Mouse (Mus musculus) urinary bladder, adult 18-20 months (tissue): ENCODE data around the gene Lck.

ENCODE experiments used
- DNase-seq, 2 experiments: peaks; one replicate each; pipeline ENCODE4 v3.0.0; 2022; ENCODE audit warnings: low spot score in 2 of 2, mixed read lengths in 2 of 2

Gene Lck

DNA sequence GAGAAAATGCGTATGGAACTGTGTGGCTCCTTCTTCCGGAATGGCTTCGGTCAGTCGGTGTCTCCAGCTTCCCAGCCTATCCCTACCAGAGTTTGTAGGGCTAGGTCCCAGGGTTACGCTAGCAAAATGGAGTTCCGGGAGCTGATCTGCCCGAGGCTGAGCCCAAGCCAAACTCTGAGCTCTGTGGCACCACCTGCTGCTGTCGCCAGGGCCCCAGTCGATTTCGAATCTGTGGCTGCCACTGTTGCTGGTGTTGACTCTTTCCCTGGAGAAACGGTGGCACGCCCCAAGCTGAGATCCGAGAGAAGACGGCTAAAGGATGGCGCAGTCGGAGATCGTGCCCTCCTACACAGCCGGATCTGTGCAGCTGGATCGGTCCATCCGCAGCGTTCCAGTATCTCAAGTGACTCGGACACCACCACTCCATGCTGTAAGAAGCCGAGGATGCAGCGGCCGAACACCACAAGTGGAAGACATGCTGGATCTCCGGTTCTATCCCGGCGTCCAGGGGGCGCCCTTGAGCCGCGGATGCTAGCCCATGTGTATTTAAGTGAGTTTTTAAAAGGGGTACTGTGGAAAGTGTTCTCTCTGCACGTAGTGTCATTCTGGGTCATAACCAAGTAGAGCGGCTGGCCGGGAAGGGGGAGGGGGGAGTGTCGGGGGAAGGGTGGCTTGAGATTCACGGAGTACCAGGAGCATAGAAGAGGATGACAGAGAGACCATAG, 11.6 kb upstream of the Lck start:
- DNase-seq = peak; percentile 71 to 89

DNA sequence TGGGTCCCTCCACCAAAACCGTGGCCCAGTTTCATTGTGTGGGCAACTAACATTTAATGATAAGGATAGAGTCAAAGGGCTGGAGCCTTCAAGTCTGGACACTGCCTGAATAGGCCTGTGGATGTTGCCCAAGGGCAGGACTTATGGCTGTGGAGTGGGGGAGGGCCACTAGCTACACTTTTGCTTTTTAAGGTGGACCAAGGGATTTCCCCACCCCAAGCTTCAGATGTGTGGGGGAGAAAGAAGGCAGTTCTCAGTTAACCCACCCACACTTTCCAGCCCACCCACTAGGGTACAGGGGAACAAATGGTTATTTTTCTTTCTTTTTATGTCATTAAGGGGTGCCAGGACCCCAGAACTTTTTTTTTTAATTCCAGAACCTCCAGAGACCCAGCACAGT, 10.9 kb upstream of the Lck start:
- no peak for DNase-seq

DNA sequence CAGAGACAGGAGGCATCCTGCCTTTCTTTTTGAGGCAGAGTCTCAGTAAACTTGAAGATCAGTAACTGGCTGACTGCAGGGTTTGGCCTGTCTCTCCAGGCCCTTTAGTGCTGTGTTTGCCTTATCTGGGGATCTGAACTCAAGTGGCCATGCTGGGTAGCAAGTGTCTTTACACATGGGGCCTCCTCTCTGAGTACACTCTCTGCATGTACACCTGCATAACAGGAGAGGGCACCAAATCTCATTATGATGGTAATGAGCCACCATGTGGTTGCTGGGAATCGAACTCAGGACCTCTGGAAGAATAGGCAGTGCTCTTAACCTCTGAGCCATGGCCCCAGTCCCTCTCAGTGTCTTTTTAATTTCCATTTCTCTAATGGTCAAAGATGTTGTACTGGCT, 8.8 kb upstream of the Lck start:
- no peak for DNase-seq

DNA sequence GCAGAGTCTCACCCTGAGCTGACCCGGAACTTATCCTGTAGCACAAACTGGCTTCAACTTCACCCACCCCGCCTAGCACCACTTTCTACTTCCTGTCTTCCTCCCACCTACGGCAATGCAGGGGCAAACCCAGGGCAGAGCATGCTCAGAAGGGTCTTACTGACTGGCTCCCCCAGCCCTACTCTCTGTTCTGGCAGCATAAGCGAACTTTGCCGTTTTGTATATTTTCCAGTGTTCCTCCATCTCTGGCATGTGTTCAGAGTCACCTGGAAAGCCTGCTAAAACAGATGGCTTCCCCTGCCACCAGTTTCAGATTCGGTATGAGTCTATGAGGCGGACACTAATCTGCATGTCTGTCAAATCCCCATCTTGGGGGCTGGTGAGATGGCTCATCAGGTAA, 6.9 kb upstream of the Lck start:
- DNase-seq = no peak

DNA sequence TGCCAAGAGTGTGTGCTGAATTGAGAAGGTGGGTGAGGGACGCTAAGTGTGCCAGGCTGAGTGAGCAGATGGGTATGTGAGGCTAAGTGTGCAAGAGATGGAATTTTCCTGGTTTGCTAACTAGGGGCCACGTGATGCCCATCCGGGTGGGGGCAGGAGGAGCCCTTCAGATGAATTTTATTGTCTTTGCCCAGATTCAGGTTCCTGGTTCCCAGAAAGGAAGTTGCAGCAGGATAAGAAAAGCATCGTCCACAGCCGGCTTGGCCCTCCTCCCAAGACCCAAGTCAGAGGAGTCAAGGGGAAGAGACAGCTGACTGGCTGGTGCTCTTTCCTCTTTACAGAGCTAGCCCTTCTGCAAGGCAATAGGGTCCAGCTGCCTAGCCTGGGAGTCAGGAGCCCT, 5.0 kb upstream of the Lck start, which contains the start of gene Fam167b:
Gene Fam167b (minus strand): TSS at position 84 of the 400 bp plus-strand sequence.
- no peak for DNase-seq

DNA sequence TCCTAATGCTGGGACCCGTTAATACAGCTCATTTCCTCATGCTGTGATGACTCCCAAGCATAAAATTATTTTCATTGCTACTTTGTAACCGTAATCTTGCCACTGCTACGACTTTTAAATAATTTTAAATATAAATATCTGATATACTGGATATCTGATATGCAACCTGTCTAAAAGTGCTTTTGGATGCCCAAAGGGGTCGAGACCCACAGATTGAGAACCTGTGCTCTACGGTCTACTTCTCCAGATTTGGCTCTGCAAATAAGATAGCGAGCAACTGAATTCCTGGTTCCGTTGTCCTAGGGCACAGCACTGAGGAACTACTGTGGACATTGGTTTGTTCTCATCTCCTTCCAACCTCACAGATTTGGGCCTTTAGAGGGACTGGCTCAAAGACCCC, 4.2 kb upstream of the Lck start:
- no peak for DNase-seq

DNA sequence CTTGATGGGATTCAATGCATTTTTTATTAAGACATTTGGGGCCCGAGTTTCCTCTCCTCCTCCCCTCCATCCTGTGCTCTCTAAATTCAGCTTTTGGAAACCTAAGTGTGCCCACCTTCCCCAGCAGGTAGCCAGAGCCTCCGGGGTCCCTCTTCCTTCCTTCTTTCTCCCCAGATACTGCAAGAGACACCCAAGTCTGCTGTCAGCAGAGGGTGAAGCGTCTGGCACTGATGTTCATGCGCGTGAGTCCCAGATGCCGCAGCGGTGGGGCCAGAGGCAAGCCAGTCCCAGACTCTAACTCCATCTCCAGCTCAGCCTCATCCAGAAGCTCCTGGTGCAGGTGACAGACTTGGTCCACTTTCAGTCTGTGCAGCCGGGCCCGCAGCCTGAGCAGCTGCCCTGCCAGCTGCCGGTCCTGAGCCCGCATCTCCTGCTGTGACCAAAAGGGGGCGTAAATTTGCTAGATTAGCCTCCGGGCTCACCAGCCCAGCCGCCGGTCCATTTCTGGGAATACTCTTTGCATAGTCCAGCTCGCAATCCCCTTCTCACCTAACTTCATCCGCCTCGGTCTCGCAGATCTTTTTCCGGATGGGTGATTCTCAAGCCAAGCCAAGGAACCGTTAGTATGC, 3.5 kb upstream of the Lck start:
- DNase-seq = peak; percentile 45

DNA sequence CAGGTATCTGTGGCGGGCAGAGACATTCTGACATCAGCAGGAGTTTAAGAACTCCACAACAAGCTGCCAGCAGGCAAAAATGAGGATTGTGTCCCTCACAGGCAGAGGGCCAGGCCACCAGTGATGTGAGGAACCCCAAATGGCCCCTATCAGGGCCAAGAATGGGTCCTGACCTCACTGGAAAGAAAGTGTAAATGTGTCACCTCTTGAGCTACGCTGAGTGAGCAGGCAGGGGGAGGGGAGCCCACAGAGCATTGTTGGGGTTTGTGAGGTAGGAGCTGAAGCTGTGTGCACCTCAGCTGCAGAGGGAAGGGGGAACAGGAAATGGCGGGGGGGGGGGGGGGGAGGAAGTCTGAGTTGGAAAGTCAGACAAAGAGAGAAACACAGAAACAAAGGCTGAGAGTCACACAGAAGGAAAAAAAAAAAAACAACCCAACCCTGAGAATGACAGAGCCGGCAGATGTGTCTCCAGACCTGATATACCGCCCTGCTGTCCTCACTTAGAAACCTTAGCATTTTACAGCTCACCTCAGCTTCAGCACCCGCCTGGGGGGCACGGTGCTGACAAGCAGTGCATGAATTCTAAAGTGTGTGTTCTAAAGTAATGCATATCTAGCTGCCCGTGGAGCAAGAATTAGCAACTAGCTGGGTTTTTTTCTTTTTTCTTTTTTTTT, 1.9 kb upstream of the Lck start:
- DNase-seq = no peak

DNA sequence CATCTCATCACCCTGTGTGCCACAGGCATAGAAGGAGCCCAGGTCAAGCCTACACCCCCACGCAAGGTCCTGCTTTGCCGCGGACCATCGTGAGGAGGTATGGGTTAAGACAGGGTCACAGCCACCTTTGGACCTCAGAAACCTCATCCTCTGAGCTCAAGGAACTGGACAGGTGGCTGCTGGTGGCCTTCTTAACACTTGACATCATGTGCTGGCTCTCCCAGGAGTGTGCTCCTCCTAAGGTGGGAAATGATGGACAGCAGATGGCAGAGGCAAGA, 409 bp downstream of the Lck start:
- no peak for DNase-seq

DNA sequence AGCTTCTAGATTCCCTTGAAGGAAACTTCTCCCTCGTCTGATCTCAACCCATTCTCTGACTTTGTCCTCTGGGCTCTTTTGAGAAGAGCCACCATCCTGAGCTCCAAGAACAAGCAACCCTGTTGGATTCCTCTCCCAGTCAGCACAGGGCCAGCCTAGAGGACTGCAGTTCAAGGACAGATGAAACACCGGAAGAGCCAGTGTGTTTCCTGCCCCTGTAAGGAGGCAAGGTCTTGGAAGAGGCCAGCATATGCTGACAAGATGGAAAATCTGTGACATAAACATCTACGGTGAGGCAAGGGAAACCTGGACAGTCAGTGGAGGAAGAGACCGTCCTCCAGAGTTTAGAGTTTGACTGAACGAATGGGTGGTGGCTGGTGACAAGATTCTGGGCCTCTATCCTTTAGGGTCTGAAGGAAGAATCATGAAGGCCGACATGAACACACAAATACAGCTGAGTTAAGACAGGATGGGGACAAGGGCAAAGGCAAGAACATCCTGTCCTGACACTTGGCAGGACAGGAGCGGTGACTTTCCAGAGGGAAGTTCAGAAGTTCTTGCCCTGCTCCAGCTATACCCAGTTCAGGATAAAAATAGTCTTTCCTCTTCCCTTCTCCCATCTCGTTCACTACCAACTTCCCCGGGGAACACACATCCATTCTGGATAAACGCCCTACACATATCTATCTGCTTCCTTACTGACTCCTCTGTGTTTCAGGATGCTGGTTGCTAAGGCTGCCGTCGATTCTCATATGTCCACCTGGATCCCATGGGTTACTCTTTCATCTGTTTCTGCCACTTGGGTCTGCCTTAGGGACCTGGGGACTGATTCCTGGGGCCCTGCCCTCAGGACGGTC, 977 bp downstream of the Lck start:
- no peak for DNase-seq

DNA sequence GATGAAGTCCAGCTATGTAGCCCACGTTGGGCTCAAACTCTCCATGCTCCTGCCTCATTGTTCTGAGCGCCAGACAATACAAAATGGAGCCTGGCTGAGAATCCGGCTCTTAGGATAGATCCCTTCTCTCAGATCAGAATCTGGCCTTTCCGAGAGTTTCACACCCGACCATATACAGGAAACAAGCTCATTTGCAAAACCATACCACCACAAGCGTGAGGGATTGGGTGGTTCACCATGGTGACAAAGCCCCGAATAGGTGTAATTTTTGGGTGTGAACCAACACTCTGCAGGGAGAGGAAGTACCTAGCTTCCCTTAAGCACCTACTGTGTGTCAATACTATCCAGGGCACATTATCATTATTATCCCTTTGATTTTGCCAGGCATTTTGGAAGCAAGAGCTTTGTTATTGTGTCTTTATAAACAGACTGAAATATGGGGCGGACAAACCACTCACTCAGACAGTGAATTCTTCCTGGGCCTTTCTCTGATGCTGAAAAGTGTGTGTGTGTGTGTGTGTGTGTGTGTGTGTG, 1.8 kb downstream of the Lck start:
- DNase-seq = no peak

DNA sequence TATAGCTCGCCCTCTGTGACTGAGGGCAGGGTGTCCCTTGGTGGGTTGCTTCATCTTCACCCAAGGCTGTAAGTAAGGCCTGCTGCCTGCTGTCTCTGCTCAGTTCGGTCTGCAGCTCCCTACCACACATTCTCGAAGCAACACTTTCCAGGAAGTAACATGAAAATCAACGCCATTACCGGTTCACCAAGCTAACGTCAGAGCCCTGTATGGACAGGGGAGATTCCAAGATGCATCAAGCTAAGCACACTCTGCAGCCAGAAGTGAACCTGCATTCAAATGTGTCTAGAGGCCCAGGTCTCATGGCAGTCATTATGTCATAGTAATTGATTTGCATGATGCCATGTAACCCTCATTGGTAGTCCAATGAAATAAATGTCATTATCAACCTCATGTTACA, 3.4 kb downstream of the Lck start:
- DNase-seq = no peak

DNA sequence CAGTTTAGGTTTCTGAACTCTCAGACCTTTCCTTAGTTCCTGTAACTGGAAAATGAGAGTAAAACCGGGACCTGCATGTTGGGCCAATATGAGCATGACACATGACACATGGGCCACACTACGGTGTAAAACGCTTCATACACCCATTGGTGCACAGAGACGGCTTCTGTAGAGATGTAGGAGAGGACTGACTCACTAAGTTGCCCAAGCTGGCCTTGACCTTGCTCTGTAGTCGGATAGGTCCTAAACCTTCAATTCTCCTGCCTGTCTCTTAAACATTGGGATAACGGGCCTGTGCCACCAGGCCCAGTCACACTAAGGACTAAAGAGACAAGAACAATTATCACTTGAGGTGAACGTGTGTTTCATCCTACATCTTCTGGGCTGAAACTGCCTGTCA, 5.1 kb downstream of the Lck start:
- DNase-seq = no peak

DNA sequence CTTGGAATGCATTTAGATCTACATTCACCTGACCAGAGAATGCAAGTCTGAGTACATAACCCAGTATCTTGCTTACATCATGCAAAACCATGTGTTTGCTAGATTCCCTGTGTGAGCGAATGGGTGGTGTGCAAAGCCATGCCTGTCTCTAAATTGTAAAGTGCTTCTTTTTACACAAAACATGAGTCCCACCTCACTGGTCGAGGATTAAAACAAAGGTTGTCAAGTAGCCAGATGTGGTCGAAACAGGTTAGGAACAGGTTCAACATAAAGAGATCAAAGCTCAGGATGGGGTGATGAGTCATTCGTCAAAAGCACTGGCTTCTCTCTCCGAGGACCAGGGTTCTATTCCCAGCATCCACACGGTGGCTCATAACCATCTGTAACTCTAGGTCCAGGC, 8.3 kb downstream of the Lck start:
- no peak for DNase-seq

DNA sequence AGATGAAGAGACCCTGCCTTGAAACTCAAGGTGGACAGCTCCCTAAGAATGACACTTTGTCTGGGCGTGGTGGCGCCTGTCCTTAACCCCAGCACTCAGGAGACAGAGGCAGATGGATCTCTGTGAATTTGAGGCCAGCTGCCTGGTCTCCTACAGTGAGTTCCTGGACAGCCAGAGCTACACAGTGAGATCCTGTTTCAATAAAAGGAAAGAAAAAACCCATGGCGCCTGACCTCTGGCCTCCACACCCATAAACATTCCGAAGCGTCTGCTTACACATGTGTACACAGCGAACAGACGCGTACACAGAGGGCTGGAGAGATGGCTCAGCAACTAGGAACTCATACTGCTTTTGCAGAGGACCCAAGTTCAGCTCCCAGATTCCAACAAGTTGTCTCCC, 9.7 kb downstream of the Lck start:
- DNase-seq = no peak

DNA sequence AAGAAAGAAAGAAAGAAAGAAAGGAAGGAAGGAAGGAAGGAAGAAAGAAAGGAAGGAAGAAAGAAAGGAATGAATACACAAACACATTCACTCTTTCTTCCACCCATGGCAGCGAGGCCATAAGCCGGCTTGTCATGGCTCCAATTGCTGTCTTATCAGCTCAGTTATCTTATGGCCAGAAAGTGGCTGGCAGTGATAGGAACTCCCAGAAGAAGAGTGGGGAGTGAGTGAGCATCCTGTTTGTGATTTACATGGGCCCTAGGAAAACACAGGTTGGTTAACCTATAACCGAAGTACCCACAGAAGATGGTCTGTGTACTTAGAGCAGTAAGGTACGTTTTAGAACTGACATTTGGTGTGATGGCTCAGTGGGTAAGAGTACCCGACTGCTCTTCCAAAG, 12.3 kb downstream of the Lck start:
- DNase-seq = no peak

DNA sequence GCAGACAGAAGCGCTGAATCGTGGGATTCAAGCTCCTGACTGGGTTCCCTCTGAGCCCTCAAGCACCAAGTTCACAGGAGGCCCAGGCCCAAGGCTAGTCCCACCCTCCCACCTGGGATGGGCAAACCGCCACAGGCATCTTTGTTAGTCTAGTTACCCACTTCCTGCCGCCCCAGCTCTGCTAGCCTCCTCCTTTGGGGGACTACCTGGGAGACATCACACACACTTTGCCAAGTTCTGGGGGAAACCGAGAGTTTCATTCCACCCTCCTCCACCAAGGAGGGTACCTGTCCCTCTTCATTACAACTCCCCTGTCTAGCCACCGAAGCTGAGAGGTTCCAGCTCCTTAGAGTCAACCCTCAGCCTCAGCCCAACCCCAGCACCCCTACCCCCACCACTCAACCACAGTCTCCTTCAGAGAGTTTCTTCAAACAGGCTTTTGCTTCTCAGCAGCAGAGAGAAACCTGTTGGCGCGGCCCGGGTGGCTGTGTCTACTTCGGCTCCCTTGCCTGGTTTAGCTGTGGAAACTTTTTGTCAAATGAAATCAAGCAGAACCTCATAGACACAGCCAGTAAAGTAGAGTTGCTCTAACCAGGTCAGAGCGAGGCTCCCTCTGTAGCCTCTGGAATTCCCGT, 15.0 kb downstream of the Lck start:
- no peak for DNase-seq

DNA sequence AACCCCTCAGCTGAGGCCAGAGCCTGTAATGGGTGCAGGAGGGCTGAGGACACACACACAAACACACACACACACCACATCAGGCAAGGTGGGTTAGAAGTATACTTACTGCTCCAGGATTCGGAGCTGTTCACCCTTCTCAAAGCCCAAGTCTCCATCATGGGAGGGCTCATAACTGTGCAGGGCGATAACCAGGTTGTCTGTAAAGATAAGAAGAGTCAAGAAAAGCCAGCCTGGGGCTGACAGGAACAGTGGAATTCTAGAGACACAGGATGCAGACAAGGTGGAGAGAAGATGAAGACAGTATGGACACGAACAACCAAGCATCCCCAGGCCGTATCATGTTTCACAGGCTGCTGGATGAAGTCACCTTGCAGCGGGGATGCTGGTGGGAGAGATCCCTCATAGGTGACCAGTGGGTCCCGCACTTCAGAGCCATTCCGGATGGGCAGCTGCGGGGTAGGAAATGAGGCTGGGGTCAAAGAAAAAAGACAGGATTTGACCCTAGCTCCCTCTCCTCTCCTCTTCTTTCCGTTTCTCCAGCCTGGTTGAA, 16.1 kb downstream of the Lck start:
- DNase-seq = no peak

DNA sequence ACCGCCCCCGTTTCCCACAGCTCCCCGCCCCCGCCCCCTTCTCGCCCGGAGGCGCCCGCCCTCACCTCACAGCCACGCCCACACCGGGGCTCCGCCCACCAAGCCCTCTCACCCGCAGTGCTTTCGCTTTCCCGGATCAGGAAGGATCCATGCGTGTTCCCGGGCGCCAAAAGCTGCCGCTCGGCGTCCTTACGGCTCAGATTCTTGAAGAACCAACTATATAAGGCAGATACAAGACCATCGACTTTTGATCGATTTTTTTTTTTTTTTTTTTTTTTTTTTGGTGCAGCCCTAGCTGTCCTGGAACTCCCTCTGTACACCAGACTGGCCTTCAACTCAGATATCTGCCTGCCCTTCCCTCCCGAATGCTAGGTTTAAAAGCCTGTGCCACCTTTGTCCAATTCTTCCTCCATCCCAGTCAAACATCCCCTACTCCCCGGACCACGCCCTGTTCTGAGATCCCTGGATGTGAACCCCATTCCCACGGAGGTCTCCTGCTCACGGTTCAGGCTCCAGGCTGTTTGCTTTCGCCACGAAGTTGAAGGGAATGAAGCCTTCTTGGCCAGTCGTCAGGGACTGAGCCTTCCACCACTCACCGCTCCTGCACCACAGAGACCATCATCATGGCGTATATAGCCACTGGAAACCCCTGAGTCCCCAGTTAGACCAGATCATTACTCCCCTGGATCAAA, 16.8 kb downstream of the Lck start:
- DNase-seq = peak; percentile 84 to 87

DNA sequence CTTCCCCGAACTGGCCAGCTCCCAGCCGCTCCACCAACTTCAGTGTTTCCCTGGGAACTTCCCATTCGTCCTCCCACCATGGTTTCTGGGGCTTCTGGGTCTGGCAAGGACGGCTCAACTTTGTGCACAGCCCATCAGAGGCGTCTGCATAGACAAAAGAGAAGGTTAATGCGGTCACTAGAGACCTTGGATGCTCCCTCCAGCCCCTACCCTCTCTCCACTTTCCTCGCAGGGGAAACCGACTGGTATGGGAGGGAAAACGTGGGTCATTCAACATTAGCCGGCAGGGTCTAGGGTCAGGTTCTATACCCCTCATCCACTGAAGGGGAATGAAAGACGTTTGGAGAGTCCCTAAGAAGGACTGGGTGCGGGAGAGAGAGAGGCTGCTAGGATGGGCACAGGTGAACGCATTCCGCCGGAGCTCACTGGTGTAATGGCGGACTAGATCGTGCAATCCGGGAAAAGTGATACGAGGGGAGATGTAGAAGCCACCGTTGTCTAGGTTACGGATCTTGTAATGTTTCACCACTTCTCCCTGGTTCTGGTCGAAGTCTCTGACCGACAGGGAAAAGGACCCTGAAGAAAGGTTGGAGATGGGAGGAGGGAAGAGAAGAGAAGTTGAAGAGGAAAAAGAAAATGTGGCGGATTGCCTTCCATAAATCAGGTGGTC, 17.4 kb downstream of the Lck start:
- DNase-seq = peak in 1 of 2 experiments; percentile 16
